Mouse (Mus musculus) liver (tissue): ENCODE results near the gene Tnfrsf9.
"Not testable (repeated sequence)": the region's sequence is repeated elsewhere in the genome, so short reads cannot be mapped to it uniquely, and the experiment has no call there.

Source experiments
- DNase-seq: peaks from one replicate; pipeline ENCODE4 v3.0.0-alpha.2; 2020; ENCODE audit warnings: mixed read lengths

Gene Tnfrsf9

GRCm38 (mm10) chr4:150914290-150914733 is at the start of gene Tnfrsf9, which contains the start of gene Park7:
Gene Tnfrsf9, plus strand, starts transcription at chr4:150914562.
Gene Park7, minus strand, starts transcription at chr4:150914437.
- DNase-seq = peak; percentile 97

- DNase-seq = no peak
Observed at GRCm38 (mm10) chr4:150865371-150865770, 49.0 kb upstream of the Tnfrsf9 start.

GRCm38 (mm10) chr4:150866069-150866468 is 48.3 kb upstream of the Tnfrsf9 start:
- DNase-seq = no peak

GRCm38 (mm10) chr4:150866494-150866893 is 47.9 kb upstream of the Tnfrsf9 start:
- DNase-seq = no peak

GRCm38 (mm10) chr4:150868161-150868560 is 46.2 kb upstream of the Tnfrsf9 start:
- no peak for DNase-seq

GRCm38 (mm10) chr4:150868859-150869258 is 45.5 kb upstream of the Tnfrsf9 start:
- DNase-seq = no peak

- no peak for DNase-seq
Observed at GRCm38 (mm10) chr4:150869276-150870197, 44.8 kb upstream of the Tnfrsf9 start.

GRCm38 (mm10) chr4:150870963-150871391 is 43.4 kb upstream of the Tnfrsf9 start:
- no peak for DNase-seq

GRCm38 (mm10) chr4:150871392-150872138 is 42.8 kb upstream of the Tnfrsf9 start:
- DNase-seq = no peak

GRCm38 (mm10) chr4:150872139-150872651 is 42.2 kb upstream of the Tnfrsf9 start:
- no peak for DNase-seq

GRCm38 (mm10) chr4:150872681-150873080 is 41.7 kb upstream of the Tnfrsf9 start:
- no peak for DNase-seq

GRCm38 (mm10) chr4:150874416-150874815 is 39.9 kb upstream of the Tnfrsf9 start:
- DNase-seq = not testable (repeated sequence)

GRCm38 (mm10) chr4:150875393-150875792 is 39.0 kb upstream of the Tnfrsf9 start:
- no peak for DNase-seq

- no peak for DNase-seq
Observed at GRCm38 (mm10) chr4:150879631-150880030, 34.7 kb upstream of the Tnfrsf9 start.

GRCm38 (mm10) chr4:150880364-150880763 is 34.0 kb upstream of the Tnfrsf9 start:
- DNase-seq = no peak

- no peak for DNase-seq
Observed at GRCm38 (mm10) chr4:150882632-150883031, 31.7 kb upstream of the Tnfrsf9 start.

GRCm38 (mm10) chr4:150887903-150888302 is 26.5 kb upstream of the Tnfrsf9 start:
- DNase-seq = no peak

- DNase-seq = no peak
Observed at GRCm38 (mm10) chr4:150888492-150888891, 25.9 kb upstream of the Tnfrsf9 start.

GRCm38 (mm10) chr4:150889273-150889954 is 24.9 kb upstream of the Tnfrsf9 start:
- peak; percentile 30 for DNase-seq

GRCm38 (mm10) chr4:150889955-150890315 is 24.4 kb upstream of the Tnfrsf9 start:
- peak; percentile 47 for DNase-seq

GRCm38 (mm10) chr4:150891308-150891707 is 23.1 kb upstream of the Tnfrsf9 start:
- no peak for DNase-seq

GRCm38 (mm10) chr4:150894718-150895501 is 19.5 kb upstream of the Tnfrsf9 start:
- no peak for DNase-seq
